Mouse (Mus musculus): Measurements from ENCODE around the gene Ttll7.

Gene Ttll7

DNA sequence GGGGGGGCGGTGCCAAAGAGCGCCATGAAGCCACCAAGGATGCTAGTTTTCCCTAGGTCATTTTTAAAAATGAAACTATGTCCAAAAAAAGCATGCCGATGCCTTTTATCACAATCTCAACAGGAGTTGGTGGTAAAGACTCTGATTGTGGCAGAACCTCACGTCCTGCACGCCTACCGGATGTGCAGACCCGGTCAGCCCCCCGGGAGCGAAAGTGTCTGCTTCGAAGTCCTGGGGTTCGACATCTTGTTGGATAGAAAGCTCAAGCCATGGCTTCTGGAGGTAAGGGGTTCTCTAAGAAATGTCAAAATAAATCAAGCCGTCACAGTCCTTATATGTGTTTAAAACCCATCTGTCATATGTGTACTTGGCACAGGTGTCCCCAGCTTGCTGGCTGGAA is 60.9 kb downstream of the Ttll7 start:
- no peak for DNase-seq (ENCODE audit: extremely low spot score)

DNA sequence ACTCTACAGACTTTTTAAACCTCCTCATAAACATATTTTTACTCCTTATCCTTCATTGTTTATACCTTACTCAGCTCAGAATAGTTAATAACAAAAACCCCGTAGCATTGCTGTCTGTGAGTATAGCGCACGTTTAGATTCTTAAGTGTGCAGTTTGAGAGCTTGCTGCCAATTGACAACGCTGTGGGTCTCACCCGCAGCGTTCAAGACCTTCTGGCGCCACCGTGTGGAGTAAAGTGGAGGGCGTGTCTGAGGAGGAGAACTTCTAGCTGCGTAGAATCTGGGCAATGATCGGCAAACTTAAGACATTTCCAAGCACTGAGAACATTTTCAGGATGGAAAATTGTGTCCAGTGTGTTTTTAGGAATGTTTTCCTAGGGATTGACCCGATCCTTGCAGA is 62.6 kb downstream of the Ttll7 start:
- peak; percentile 73 for DNase-seq (ENCODE audit: extremely low spot score)

DNA sequence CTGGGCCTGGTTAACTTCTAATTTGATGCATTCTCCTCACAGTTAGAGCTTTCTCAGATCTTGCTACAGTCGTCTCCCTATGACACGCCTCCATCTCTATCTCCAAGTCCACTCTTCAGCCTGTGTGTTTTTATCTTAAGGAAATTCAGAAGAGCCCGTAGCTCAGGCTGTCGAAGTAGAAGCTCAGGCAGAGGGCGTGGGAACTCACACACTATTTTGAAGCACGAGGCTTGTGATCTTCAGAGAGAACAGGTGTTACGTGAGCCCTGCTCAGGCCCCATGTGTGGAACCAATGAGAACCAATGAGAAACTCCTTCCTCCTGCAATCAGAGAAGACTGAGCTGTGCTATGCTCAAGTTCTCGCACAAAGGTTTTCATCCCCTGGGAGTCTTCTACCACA is 65.7 kb downstream of the Ttll7 start:
- no peak for DNase-seq (ENCODE audit: extremely low spot score)

DNA sequence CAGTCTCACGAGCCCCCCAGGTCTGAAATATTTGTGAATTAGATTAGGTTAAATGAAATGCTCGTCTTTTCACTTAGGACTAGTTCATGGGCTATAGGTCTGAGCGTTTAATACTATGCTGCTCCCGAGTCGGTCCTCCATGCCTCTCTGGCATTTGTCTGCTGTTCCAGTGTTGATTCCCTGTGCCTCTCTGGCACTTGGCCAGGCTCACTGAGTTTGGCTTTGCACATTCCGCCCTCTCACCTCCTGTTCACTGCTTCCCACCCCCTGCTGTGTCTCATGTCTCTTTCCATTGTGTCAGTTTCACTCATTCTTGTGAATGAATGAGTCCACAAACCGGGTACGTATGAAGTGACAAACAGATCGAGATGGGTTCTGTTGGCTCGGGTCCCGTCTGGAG is 66.2 kb downstream of the Ttll7 start:
- no peak for DNase-seq (ENCODE audit: extremely low spot score)

DNA sequence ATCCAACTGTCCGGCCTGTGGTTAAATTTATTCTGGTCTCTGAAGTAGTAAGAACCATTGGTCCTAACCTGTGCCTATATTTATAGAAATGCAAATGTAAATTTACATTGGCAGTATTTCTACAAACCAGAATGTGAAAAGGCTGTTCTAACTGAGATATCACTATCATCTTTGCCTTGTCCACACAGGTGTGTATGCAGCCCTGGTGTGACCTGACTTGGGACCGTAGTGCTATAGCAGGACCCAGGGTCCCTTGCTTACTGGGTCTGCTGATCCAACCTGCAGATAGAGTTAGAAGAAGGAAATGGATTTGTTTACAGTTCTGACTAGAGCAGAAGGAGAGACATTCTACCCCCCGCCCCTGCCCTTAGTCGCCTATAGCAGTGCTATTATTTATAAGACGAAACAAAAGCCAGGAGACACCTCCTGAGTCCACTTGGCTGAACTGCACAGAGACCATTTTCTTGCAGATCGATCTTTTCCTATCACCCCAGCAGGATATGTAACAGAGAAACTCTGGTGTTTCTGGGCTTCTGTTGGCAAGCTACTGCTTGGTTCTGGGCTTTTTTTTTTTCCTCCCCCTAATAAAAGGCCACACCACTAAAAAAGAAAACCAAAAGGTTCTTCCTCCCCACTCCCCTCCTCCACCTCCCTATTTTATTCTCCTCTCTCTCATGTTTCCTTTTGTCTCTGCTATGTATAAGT is 75.3 kb downstream of the Ttll7 start:
- DNase-seq (ENCODE audit: extremely low spot score) = no peak

DNA sequence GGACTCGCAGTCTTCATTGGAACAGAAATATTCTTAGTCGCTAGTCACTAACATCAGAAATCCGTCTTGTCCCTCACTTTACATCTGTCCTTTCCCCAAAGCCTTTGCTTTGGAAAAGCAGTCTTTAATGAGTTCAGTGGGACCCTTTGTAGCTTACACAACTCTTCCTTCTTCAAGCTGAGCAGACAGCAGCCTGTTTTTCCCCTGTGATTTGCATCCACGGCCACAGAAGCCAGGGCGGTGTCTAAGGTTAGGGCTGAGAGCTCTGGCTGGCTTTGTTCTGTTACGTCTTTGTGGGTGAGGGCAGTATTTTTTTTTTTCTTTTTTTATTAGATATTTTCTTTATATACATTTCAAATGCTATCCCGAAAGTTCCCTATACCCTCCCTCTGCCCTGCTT is 76.0 kb downstream of the Ttll7 start:
- DNase-seq (ENCODE audit: extremely low spot score) = no peak

DNA sequence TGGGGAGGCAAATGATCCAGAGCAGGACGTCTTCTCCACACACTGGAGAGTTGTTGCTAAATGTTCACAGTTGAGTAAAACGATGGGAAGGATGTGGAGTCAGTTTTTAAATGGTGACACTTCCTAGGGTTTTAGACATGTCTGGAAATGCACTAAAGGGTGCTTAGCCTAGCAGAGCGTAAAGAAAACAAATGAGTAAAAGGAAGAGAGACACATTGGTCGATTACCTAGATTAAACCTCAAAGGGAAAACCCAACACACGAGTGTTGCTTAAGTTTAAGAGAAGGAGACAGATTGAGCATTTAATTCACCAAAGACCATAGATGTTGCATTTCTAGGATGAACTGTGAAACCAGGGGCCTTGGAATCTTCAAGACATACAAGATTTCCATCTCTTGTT is 76.8 kb downstream of the Ttll7 start:
- DNase-seq (ENCODE audit: extremely low spot score) = no peak

DNA sequence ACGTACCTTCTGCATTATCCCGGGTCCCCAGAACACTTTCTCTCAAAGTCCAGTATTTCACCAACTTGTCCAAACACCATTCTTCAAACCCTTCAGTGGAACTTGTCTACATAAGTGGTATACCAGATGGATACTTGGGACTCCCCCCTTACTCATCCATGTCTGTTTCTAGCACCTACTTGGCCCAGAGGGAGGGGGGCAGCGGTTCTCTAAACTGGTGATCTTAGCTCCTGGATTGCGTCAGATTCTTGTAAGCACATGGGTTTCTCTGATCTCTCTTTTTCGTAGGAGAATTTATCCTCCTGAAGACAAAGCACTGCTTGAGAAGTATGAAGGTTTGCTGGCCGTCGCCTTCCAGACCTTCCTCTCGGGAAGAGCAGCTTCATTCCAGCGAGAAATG is 79.0 kb downstream of the Ttll7 start:
- DNase-seq (ENCODE audit: extremely low spot score) = no peak

DNA sequence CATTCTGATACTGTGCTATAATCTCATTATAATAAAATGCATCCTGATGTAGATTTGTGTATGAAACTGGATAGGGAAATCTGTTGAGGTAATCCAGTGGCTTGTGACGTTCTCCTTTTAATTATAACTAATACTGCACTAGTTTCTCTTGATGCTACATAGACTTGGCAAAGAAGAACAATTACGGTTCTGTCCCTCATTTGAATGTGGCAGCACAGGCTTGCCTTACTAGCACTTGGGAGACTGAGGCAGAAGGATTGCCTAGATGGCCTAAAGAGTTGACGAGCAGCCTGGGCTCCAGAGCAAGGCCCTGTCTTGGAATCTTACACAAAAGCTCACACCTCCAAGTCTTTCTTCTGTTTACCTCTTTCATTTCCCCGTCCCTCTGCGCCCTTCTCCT is 80.3 kb downstream of the Ttll7 start:
- DNase-seq (ENCODE audit: extremely low spot score) = no peak

DNA sequence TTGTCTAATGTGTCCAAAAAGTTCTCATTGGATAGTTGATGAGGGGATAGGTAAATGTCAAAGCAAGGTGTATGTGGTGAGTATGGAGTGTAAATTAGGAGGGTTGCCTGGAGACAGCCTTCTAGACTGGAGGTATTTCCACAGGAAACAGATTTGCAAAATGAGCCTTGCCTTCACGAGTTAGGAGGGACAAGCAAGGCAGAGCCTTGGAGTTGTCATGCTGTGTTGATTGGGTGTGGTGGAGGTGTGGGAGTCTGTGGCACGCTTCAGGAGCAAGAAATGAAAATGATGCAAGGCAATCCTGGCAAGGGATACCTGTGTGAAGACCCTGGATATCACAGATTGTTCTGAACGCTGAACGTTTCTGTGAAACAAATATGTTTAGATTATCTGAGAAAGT is 84.7 kb downstream of the Ttll7 start:
- no peak for DNase-seq (ENCODE audit: extremely low spot score)

DNA sequence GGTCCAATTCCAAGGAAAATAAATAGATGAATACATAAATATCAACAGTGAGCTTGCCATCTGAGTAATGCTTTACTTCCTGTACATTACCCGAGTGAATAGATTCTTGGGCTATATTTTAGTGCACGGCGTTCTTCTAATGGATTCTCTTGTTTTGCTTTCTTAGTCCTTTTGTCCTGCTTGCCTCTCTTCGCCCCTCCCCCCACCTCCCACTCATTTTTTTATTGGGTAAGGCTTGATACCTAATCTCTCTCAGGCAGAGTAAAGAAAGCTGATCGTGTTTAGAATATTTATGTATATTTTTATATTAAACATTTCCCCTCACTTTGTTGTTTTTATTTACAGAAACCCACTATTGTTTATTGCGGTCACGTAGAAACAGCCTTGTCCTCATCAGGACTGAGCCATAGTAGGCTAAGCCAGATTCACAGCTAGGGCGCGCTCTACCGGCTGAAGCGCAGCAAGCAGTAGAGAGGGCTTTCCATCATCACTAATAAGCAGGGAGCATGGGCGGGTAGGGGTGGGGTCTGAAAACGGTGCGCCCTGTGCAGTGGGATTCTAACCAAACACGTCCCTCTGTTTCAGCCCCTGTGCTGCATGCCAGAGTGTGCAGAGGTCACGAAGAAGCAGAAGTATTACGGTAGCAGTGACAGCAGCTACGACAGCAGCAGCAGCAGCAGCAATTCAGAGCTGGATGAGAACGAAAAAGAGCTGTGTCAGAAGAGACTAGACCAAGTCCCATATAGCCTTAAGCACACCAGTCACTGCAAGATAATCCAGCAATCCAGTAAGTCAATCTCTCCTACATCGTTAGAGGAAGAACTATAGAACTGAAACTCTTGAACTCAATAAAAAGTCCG is 87.5 kb downstream of the Ttll7 start:
- peak; percentile 59 for DNase-seq (ENCODE audit: extremely low spot score)

DNA sequence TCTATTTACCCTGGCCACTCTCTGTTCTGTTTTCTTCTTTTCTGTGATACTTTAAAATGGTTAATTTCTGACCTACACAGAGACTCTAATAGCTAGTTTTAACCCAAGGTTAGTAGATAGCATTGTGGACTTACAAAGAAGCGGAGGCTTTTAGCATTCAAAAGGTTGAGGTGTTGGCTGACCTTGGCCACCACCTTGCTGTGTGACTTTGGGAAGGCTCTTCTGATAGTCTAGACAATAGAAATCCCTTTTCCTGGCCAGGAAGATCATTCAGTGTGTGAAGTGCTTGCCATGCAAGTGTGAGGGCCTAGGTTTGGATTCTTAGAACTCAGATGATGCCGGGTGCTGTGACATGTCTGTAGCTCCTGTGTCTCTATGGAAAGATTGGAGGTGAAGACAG is 90.9 kb downstream of the Ttll7 start:
- no peak for DNase-seq (ENCODE audit: extremely low spot score)

DNA sequence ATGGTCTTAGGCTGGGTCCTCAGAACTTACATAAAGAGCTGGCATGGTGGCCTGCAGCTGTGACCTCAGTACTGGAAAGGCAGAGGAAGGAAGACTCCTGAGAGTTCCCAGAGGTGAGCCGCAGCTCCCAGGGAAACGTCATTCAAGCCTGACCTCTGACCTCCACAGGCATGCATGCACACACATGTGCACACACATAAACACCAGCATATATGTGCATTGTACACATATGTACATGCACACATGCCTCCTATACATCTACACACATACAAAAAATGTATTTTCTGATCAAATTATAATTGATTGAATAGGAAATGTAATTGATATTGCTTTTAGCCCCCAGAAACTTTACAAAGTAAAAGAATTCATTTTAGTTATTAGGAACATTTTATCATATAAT is 93.2 kb downstream of the Ttll7 start:
- DNase-seq (ENCODE audit: extremely low spot score) = no peak

DNA sequence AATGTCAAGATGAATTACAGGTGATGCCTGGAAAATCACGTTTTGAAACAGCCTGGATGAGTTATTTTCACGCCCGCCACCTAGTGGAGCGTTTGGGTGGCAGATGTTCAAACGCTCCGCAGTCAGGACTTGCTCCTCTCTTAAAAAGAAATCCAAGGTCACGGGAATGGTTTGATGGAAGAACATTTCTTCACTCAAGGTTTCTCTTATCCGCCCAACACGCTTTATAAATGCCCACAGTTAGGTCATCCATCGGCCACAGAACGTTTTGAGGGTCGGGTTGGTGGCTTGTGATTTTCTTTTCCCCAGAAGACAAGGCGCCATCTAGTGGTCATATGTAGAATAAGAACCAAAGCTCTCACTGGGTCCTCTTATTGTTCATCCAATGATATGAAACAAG is 93.7 kb downstream of the Ttll7 start:
- peak; percentile 74 for DNase-seq (ENCODE audit: extremely low spot score)

DNA sequence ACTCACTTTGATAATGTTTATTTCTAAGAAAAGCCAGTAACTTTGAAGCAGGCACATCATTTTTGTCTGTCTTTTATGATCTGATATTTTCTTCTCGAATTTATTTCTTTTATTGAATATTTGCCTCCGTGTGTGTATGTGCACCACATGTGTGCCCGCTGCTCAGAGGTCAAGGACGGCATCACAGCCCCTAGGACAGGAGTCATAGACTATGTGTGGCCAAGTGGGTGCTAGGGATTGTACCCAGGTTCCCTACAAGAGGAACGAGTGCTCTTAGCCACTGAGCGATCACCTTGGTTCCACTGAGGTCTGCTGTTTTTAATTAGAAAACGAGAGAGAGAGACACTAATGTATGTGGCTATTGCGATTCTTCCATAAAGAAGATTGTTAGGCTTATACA is 94.5 kb downstream of the Ttll7 start:
- no peak for DNase-seq (ENCODE audit: extremely low spot score)

DNA sequence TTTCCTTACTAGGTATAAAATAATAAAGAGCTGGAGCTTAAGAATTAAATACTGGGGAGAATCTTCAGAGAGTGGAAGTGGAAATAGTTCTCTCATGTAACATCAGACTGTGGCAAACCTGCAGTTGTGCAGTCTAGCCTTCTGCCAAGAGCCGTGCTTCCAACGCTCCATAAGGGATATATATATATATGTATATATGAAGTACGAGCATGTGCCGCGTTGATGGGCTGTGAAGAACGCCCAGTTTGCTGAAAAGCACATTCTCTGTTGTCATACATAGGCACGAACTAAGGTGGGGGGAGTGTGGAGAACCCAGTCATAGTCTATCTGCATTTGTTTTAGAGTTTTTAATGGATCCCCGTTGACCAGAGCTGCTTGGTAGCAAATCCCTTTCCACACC is 104.6 kb downstream of the Ttll7 start:
- no peak for DNase-seq (ENCODE audit: extremely low spot score)

DNA sequence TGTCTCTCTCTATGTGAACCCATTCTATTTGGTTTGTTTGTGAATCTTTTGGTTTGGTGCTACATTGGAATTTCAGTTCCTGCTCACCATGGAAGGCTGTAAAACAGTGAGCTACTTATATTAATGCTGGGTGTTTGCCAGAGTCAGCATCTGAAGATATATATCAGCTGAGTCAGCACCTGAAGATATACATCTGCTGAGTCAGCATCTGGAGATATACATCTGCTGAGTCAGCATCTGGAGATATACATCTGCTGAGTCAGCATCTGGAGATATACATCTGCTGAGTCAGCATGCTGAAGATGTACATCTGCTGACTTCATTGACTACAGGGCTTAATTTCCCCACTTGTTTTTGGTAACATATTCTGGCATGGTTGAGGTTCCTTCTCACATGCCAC is 110.7 kb downstream of the Ttll7 start:
- no peak for DNase-seq (ENCODE audit: extremely low spot score)

DNA sequence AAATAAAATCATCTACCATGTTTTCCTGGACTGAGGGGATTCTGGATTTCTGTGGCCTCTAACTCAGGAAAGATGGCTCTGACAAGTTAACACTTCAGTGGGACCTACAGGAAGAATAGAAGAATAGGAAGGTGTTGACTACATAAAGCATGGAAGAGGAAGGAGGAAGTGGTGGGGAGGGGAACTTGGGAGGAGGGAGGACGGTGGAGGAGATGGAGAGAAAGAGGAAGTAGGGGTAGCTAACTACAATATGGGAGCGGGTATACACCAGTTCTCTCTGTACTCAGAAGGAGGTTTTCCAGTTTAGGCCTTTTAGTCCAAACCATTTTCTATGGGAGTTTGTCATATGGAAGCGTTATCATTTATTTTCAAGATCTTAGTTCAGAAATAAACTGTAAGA is 112.2 kb downstream of the Ttll7 start:
- no peak for DNase-seq (ENCODE audit: extremely low spot score)

DNA sequence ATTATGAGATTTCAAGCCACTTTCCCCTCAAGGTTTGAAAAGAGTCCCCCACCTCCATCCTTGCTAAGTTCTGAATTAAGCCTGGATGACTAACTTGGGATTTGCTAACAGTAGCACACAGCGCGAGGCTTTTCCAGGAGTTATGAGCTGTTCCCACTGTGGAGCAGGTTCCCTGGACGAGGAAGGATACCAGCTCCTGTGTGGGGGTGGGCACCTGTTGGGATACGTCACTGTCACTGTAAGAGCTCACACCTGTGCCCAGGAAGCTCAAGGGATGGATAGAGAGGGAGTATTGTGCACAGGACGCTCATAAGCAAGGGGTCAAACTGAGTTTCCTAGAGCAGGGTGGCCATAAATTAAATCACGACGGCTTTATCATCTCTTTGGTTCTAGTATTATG is 115.1 kb downstream of the Ttll7 start:
- DNase-seq (ENCODE audit: extremely low spot score) = no peak

DNA sequence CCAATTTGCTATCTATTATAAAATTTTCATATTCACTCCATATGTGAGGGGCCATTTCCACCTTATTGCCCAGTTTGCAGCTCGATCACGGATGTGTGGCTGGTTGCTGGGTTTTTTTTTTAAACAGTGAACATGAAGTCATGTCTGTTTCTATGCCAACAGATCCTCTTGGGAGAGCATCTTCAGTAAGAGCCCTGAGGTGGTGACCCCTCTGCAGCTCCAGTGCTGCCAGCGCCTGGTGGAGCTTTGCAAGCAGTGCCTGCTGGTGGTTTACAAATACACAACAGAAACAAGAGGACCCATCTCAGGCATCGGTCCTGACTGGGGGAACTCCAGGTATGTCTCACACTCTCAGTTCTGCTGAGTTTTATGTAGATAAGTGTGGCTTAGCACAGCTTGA is 115.7 kb downstream of the Ttll7 start:
- no peak for DNase-seq (ENCODE audit: extremely low spot score)

DNA sequence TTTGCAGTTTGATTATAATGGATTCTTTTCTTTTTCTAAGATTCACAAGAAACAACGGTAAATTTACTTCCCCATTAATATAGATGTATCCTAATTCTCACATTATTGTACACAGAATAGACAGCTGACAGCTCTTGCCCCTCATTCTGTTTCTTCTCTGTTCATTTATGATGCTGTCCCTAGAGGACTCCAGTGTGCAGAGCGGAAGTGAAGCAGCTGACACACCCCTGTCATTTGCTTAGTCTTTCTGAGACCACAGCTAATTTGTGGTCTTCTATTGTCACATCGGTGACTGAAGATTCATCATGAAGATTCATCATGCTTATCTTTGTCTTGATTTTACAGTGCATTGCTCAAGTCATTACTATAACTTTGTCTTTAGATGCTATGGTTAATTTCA is 126.1 kb downstream of the Ttll7 start:
- no peak for DNase-seq (ENCODE audit: extremely low spot score)

DNA sequence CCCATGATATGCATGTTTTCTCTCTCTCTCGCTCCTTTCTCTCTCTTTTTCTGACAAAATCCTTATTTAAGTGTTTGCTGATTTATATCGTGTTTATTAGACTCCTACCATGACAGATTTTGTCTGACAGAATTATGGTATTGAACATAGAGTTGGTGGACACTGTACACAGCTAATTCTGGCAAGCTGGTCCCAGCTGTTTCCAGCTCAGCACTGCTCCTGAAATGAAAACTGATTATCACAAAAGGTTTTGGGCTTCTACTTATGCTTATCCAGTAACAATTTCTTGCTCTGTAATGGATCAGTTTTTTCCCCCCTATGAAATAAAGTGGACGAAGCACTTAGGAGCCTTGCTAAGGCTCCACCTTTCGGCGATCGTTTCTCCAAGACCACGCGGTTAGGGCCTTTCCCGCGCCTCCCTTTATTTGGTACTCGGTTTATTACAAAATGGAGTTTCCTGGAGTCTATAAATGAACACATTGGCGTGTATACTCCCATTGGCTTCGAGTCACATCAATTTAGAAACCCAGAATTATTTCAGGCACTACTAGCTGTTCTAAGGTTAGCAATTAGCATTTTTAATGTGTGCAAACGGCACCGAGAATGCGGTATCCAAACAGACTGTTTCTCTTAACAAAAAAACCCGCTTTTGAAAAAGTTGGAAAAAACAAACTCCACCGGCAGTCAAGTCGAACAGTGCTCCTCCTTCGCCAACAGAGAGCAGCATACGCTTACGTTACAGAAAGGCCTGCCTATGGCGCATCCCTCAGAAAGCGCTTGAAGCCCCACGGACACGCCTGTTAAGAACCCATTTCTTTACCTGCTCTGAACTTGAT is 141.9 kb downstream of the Ttll7 start:
- peak; percentile 67 for DNase-seq (ENCODE audit: extremely low spot score)
